Mouse (Mus musculus) thymus, postnatal 4 days (tissue): ENCODE data around the gene Rnaseh2c.

Source experiments
- DNase-seq: peaks from one replicate; pipeline ENCODE4 v3.0.0; 2021

The Rnaseh2c gene

GRCm38 (mm10) chr19:5579971-5580370 is 21.7 kb upstream of the Rnaseh2c start:
- no peak for DNase-seq

GRCm38 (mm10) chr19:5580776-5581175 is 20.9 kb upstream of the Rnaseh2c start:
- DNase-seq, result no peak

GRCm38 (mm10) chr19:5581995-5582394 is 19.7 kb upstream of the Rnaseh2c start:
- no peak for DNase-seq

- DNase-seq, result no peak
Observed at GRCm38 (mm10) chr19:5589159-5589558, 12.5 kb upstream of the Rnaseh2c start.

DNA sequence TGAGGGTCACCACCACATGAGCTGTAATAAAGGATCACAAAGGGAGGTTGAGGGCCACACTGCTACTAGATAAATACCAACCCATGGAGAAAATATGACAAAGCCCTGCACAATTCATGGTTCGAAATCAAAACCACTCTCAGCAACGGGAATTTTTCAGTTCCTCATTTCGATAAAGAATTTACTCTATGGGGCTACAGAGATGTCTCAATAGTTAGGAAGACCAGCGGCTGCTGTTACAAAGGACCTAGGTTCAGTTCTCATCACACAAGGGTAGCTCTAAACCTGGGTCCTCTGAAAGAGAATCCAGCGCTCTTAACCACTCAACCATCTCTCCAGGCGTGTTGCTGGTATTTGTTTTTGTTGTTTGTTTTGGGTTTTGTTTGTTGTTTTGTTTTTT is 9.8 kb upstream of the Rnaseh2c start:
- DNase-seq, result no peak

DNA sequence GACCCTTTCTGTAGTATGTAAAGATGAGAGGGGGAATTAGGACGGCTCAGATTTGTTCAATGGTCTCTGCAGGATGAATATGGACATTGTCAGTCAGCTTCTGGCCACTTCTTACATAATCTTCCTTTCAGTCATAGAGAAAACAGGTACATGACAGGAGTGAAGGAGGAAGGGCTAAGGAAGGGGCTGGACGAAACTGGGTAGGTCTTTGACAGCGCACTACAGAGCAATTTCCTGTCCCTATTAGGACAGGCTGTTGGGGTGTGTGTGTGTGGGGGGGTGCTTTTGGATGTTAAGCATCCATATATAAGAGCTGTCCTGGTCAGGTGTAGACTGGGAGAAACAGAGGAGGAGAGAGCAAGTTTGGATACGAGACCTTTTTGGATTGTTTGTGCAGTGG is 2.4 kb upstream of the Rnaseh2c start:
- no peak for DNase-seq

- DNase-seq, result no peak
Observed at GRCm38 (mm10) chr19:5603664-5604063, 2.0 kb downstream of the Rnaseh2c start.

DNA sequence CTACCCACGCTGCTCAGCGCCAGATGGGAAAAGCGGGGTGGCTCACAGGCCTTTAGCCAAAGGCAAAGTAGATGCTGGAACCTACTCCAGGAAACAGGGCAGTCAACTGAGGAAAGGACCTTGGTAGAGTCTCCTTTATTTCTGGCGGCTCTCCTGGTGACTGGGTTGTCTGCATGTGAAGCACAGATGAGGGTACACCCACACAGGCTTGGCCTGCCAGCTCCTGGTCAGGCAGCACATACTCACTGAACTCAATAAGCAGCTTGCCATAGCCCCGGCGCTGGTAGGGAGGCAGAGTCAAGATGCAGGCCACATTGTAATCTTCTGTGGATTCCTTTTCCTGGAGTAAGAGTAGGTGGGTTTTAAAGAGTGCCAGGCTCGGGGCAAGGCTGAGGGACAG is 3.5 kb downstream of the Rnaseh2c start:
- no peak for DNase-seq

DNA sequence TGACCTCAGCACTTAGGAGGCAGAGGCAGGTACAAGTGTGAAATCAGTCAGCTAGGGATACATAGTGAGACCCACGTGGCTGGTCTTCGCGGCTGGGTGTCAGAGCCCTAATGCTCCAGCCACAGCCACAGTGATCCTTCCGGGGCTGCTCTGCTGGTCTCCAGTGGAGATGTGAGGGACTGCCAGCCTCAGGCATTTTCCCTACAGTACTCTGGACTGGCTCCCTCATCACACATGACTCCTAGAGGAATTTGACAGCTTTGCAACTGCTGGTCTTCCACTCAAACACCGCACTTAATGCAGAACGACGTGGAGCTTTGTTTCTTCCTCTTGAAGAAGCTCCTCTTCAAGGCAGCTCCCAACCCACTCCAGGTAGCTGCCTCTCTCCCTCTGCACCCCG is 4.5 kb downstream of the Rnaseh2c start:
- DNase-seq, result no peak

GRCm38 (mm10) chr19:5607705-5608410 is 6.2 kb downstream of the Rnaseh2c start:
- DNase-seq, result no peak

DNA sequence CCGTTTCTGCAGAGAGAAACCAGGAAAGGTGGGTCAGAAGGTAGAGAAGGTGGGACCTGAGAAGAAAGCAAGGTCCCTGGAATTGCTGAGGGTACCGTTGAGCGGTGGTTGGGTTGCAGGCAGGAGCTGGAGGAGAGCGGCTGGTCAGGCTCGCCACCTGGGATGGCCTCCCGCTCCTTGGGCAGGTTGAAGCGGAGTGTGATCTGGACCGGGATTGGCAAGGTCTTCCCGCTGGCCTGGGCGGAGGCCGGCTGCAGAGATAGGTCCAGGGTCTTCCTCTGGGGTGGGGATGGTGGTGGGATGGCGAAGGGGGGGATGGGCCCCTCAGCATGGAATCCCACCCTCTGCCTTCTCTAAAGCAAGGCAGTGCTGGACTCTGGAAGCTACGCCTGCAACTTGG is 7.0 kb downstream of the Rnaseh2c start:
- no peak for DNase-seq

GRCm38 (mm10) chr19:5609171-5609546 is 7.5 kb downstream of the Rnaseh2c start:
- DNase-seq, result no peak

DNA sequence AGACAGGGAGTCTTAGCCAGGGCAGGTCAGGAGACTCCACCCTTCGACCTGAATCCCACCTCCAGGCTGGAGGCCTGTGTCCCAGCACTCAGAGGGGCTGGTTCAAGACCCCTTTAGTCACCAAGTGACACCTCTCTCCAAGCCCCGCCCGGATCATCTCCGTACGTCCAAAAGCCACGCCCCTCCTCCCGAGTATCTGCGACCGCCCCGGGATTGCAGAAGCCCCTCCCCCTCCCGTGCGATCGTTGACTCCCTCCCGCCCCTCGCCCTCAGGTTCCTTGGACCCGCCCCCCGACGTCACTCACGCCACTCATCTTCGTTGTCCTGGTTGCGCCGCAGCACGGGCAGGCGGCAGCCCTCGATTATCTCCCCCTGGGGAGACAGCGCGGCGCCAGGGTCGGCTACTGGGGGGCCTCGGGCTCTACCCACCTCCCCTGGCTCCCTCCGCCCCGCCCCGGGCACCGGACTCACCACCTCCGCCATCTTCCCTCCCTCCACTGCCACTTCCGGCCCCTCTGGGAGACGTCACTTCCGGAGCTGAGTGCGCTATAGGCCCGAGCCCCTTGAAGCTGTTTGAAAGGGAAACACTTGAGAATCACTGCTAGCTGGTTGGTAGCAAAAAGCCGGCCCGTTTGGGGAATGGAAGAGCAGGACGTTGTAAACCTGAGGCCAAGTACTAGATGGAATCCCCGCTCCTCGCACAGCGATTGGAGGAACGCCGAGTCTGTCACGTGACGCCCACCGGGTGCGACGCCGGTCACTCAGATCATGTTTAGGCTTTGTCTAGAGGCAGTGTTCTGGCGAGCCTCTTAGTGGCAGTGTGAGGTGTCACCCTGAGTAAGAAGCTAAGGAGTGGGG is 8.1 kb downstream of the Rnaseh2c start, which contains the start of gene Kat5:
TSS of gene Kat5 (minus strand) at position 691 of the 858 bp plus-strand sequence.
- DNase-seq, result peak; percentile 93

DNA sequence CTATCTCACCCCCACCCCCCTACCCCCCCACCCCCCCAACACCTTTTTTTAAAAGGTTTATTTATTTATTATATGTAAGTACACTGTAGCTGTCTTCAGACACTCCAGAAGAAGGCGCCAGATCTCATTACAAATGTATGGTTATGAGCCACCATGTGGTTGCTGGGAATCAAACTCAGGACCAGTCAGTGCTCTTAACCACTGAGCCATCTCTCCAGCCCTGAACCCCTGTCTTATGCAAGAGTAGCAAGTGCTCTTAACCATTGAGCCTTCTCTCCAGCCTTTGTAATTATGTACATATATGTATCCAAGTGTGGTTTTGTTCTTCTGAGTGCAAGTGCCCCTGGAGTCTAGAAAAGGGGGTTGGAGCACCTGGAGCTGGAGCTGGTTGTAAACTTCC is 10.3 kb downstream of the Rnaseh2c start:
- DNase-seq, result peak; percentile 52

DNA sequence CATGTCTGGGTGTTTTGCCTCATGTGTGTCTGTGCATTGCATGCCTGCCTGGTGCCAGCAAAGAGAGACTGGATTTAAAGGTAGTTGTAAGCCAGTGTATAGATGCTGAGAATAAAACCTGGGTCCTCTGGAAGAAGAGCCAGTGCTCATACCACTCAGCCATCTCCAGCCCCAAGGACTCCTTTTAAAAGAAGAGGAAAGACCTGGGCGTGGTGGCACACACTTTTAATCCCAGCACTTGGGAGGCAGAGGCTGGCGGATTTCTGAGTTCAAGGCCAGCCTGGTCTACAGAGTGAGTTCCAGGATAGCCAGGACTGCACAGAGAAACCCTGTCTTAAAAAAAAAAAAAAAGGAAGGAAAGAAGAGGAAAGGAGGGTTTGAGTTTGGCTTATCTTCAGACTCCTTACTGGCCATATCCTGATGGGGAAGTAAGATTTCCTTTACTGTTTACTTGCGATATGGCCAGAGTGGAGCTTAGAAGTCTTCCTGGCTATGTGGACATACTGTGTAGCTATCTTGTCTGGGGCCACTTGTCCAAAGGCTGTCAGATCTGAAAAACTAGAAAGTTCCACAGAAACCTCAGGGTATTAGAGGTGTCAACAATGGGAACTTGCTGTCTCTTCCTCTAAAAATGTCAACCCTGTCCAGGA is 11.2 kb downstream of the Rnaseh2c start:
- no peak for DNase-seq

DNA sequence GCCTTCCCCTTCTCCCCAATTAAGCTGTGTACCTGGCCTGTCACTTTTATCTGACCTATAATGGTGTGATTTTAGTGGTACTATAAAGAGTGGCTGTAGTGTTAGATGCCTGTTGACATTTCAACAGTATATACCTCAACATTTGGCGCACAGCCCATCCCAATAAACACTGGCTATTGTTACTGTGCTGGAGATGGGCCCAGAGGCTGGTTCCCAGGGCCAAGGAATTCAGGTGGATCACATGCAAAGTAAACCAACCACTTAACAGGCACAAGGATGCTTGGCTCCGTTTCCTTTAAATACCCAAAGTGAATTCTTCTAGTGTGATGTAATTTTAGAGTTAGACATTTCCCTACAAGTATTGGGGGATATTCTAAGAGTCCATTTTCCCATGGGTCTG is 13.3 kb downstream of the Rnaseh2c start:
- DNase-seq, result no peak

DNA sequence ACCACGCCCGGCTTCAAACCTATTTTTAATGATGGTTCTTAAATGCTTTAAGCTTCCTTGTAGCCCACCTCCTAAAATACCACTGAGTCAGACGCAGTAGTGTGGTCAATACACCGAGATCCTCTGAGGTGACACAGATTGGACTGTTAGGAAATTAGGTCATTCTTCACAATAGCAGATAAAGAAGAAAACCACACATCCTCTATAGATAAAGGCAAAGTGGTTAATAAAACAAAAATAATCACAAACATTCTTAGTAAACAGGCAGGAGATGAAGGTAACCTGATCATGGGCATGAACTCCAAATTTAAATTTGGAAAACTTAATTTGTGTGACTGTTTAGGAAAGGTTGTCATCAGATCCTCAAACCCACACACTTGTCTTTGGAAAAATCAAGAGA is 18.3 kb downstream of the Rnaseh2c start:
- no peak for DNase-seq

- DNase-seq, result no peak
Observed at GRCm38 (mm10) chr19:5621884-5622283, 20.2 kb downstream of the Rnaseh2c start.

DNA sequence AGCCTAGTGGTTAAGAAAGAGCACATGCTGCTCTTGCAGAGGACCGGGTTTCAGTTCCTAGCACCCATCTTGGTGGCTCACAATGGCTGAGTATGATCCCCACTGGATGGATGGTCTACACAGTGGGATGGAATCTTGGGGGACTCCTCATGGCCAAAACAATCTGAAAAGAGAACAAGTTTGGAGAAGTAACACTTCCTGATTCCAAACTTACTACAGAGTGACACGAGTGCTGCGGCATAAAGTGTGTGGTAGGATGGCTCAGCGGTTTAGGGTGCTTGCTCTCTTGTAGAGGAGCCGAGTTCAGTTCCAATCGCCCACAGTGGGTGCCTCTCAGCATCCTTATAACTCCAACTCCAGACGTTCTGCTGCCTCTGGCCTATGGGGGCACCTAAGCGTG is 23.6 kb downstream of the Rnaseh2c start:
- DNase-seq, result no peak

DNA sequence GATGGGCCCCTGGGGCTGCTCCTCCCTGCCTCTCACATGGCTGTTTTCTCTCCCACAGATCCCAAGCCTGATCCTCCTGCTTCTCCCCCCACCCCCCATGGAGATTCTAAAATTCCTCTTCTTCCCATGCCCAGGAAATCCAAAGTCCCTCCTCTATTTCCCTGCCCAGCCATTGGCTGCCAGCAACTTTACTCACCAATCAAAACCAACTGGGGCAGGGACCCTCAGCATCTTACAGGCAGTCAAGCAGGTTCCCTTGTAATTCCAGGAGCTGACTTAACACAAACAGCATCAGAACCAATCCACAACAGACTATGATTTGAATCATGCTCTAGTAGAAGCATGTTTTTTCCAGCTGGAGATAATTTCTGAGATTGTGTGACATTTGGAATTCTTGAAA is 28.2 kb downstream of the Rnaseh2c start:
- DNase-seq, result no peak

- no peak for DNase-seq
Observed at GRCm38 (mm10) chr19:5632120-5632519, 30.4 kb downstream of the Rnaseh2c start.

GRCm38 (mm10) chr19:5636036-5636570 is 34.4 kb downstream of the Rnaseh2c start:
- DNase-seq, result no peak

DNA sequence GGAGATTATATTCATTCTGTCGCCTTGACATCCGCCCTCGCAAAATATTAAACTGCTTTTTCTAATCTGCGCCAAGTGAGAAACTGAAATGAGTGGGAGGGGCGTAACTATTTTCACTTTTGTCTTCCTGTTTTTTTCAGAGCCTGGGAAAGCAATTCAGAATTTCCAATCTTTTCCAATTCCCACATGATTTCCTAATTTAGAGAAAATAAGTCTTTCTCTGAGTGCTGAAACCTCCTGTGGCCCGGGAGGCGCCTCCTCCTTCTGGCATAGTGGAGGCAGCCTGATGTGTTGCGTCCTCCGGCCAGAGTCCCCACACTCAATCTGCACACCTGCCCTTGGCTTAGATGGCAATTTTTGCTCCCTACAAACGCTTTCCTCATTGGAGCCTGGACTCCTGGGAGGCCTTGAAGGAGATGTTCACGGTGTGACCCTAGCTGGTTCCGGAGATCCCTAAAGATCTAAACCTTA is 34.9 kb downstream of the Rnaseh2c start:
- peak; percentile 37 for DNase-seq
